Mouse (Mus musculus) spleen, adult 12 weeks (tissue): ENCODE measurements around the gene Ushbp1.

Source experiments
- DNase-seq: peaks from one replicate; pipeline ENCODE4 v3.0.0; 2022; ENCODE audit warnings: low spot score

Ushbp1 gene

GRCm38 (mm10) chr8:71392871-71393270 is 2.7 kb downstream of the Ushbp1 start:
- no peak for DNase-seq

GRCm38 (mm10) chr8:71392391-71392790 is 3.2 kb downstream of the Ushbp1 start:
- DNase-seq, result no peak

- peak; percentile 0 for DNase-seq
Observed at GRCm38 (mm10) chr8:71391696-71392095, 3.9 kb downstream of the Ushbp1 start.

- DNase-seq, result no peak
Observed at GRCm38 (mm10) chr8:71388267-71388666, 7.3 kb downstream of the Ushbp1 start.

GRCm38 (mm10) chr8:71385212-71385835 is 10.3 kb downstream of the Ushbp1 start:
- DNase-seq, result no peak

GRCm38 (mm10) chr8:71383860-71384259 is 11.7 kb downstream of the Ushbp1 start:
- no peak for DNase-seq

GRCm38 (mm10) chr8:71383396-71383795 is 12.2 kb downstream of the Ushbp1 start:
- no peak for DNase-seq

GRCm38 (mm10) chr8:71381971-71382961 is 13.3 kb downstream of the Ushbp1 start:
- DNase-seq, result peak; percentile 48

- DNase-seq, result no peak
Observed at GRCm38 (mm10) chr8:71381421-71381970, 14.1 kb downstream of the Ushbp1 start, which contains the start of gene Nr2f6. Nr2f6 (minus strand) TSS chr8:71381960.

- no peak for DNase-seq
Observed at GRCm38 (mm10) chr8:71380178-71381171, 15.1 kb downstream of the Ushbp1 start.

- no peak for DNase-seq
Observed at GRCm38 (mm10) chr8:71379512-71380075, 16.0 kb downstream of the Ushbp1 start.

- DNase-seq, result no peak
Observed at GRCm38 (mm10) chr8:71379008-71379407, 16.6 kb downstream of the Ushbp1 start.

- DNase-seq, result no peak
Observed at GRCm38 (mm10) chr8:71376423-71377030, 19.1 kb downstream of the Ushbp1 start.

GRCm38 (mm10) chr8:71375581-71376422 is 19.8 kb downstream of the Ushbp1 start:
- no peak for DNase-seq

- DNase-seq, result no peak
Observed at GRCm38 (mm10) chr8:71374616-71375206, 20.9 kb downstream of the Ushbp1 start.

GRCm38 (mm10) chr8:71373000-71373399 is 22.6 kb downstream of the Ushbp1 start:
- DNase-seq, result no peak

GRCm38 (mm10) chr8:71372427-71372826 is 23.2 kb downstream of the Ushbp1 start:
- DNase-seq, result no peak

- DNase-seq, result peak; percentile 96
Observed at GRCm38 (mm10) chr8:71371236-71371848, 24.3 kb downstream of the Ushbp1 start, which contains the start of gene Ocel1. Ocel1 (plus strand) TSS chr8:71371298.

- no peak for DNase-seq
Observed at GRCm38 (mm10) chr8:71370711-71371235, 24.8 kb downstream of the Ushbp1 start.
